Mouse (Mus musculus) olfactory bulb, adult 2 months (tissue): ENCODE measurements around the gene Snrpf.

ENCODE experiments used
- CTCF ChIP-seq: fragments of 200-500 bp; IDR thresholded peaks from 2 replicates; pipeline ENCODE4 v1.5.1; 2012; ENCODE audit warnings: low read depth, mild to moderate bottlenecking, low read length, moderate library complexity; ENCODE audit not compliant: insufficient read depth
- POLR2A ChIP-seq: fragments of 200-500 bp; IDR thresholded peaks from 2 replicates; pipeline ENCODE4 v1.6.1; 2012; ENCODE audit warnings: mild to moderate bottlenecking, low read depth, low read length, moderate library complexity; ENCODE audit not compliant: insufficient read depth

DNA sequence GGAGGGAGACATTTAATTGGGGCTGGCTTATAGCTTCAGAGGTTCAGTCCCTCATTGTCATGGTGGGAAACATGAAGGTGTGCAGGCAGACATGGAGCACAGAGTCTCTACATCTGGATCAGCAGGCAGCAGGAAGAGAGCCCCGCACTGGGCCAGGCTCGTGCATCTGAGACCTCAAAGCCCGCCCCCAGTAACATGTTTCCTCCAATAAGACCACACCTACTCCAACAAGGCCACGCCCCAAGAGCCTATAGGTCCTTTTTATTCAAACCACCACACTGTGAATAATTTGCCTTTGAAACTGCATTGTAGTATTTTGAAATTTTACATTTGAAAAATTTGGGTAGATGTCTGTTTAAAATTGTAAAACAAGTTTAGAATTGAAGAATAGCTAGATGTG, 42.6 kb upstream of the Snrpf start:
- no peak for TF ChIP-seq CTCF
- TF ChIP-seq POLR2A: no peak
